Comparison of ENCODE assay signal across 14 mouse cellular contexts in the genomic region with DNA sequence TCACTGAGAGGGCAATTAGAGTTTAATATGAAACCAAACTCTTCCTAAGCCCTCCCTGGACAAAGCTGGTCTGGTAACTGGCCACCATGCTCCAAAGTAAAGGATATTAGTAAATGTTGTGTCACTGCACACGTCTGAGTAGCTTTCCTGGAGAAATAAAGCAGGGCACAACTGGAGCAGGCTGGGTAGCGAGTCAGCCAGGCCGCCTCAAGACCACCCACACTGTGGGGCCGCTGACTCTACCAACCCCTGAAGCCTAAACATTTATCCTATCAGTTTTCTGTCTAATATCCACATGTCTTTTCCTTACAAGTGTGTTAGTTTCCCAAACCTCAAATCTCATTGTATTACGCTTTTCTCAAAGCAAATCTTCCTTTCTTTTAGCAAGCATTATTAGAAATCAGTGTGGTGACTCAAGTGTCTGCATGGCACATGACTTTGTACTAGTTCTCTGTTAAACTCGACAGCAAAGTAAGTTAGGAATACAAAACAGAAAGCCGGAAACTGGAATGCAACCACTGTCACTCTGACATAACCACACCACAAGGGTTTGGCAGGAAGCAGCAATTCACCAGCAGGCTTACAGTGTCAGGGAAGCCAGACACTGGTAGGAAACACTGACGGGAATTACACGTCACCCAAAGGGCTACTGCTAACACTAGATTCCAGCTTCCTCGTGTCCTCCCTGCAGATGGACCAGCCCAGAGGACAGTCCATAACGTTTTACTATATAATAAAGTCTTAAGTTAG. TPM values are rescaled to one million over a fixed set of nuclear protein-coding genes. Genes with fewer than 3 reads are reported as not detected.
DNase-seq lines count a peak whose midpoint lies in the region; ATAC-seq lines count a peak whose summit lies in the region.
"Had no signal": no experiment of that assay in that cellular context is flagged by ENCODE, and none has a peak within 500 bp of the region (broad histone marks: within the 10 kb centered on the region; RNA-seq: fewer than 3 reads in every experiment).

No protein-coding gene starts in this region.

- 49% methylated on average over 11 of the region's 11 CpGs for WGBS in intestine, embryonic 16.5 days
- 85% methylated on average over 11 of the region's 11 CpGs for WGBS in forebrain, embryonic 10.5 days

- H3K9ac ChIP-seq in intestine, embryonic 16.5 days (ENCODE audit: low read depth, low read length): no peak overlapping the region
- H3K9ac ChIP-seq: forebrain, embryonic 12.5 days; heart, embryonic 15.5 days; neural tube, embryonic 12.5 days had no signal

- H3K36me3 ChIP-seq in intestine, embryonic 16.5 days (ENCODE audit: control insufficient read depth, insufficient read depth, low read length): peaks cover 7% of the 10 kb centered on the region; the same call in 1 of the 2 replicates
- peaks cover 47% of the 10 kb centered on the region for H3K36me3 ChIP-seq in forebrain, embryonic 10.5 days (replicated peaks)

- H3K4me1 ChIP-seq in intestine, embryonic 16.5 days (ENCODE audit: control insufficient read depth, insufficient read depth, low read length): peaks cover 8% of the 10 kb centered on the region; the same call in 1 of the 2 replicates
- no peaks in the 10 kb centered on the region for H3K4me1 ChIP-seq in forebrain, embryonic 10.5 days
- H3K4me1 ChIP-seq: forebrain, embryonic 12.5 days; heart, embryonic 15.5 days; neural tube, embryonic 12.5 days had no signal

- no peak overlapping the region for H3K4me3 ChIP-seq in intestine, embryonic 16.5 days (ENCODE audit: low read length)
- H3K4me3 ChIP-seq in forebrain, embryonic 10.5 days: no peak overlapping the region
- H3K4me3 ChIP-seq: forebrain, embryonic 12.5 days; heart, embryonic 15.5 days; neural tube, embryonic 12.5 days had no signal

- no peak overlapping the region for H3K4me2 ChIP-seq in intestine, embryonic 16.5 days (ENCODE audit: low read depth, low read length)
- H3K4me2 ChIP-seq: forebrain, embryonic 12.5 days; heart, embryonic 15.5 days; neural tube, embryonic 12.5 days had no signal

- ATAC-seq in common myeloid progenitor, adult 5-6 weeks (replicated peaks; ENCODE audit: low read depth, poor library complexity, severe bottlenecking): peak; percentile 72
- peak; percentile 55; the same call in 1 of the 2 replicates for ATAC-seq in intestine, embryonic 16.5 days
- ATAC-seq in activated CD4-positive, CD25-positive, alpha-beta regulatory T cell, adult 4 months: no peak

- peak overlapping the region; percentile 54; the same call in 1 of the 2 replicates for H3K27ac ChIP-seq in intestine, embryonic 16.5 days (ENCODE audit: low read length)
- no peak overlapping the region for H3K27ac ChIP-seq in forebrain, embryonic 10.5 days
- H3K27ac ChIP-seq: forebrain, embryonic 12.5 days; heart, embryonic 15.5 days; macrophage; neural tube, embryonic 12.5 days had no signal

- DNase-seq in adrenal gland, postnatal 36 days: peak; percentile 7 to 16
- no peak for DNase-seq in adrenal gland, postnatal 25 days
- peak; percentile 49 to 51 for DNase-seq in lung, postnatal 4 days
- DNase-seq in forebrain, embryonic 10.5 days (ENCODE audit: extremely low spot score, low spot score): no peak
- no peak for DNase-seq in spleen, postnatal 14 days (ENCODE audit: low spot score in 2 of 2)
- DNase-seq: cerebellum, adult 2 months; layer of hippocampus, postnatal 36 days had no signal

- no peaks in the 10 kb centered on the region for H3K9me3 ChIP-seq in intestine, embryonic 16.5 days (ENCODE audit: control insufficient read depth, low read length)
- no peaks in the 10 kb centered on the region for H3K9me3 ChIP-seq in forebrain, embryonic 10.5 days
- H3K9me3 ChIP-seq: forebrain, embryonic 12.5 days; heart, embryonic 15.5 days; neural tube, embryonic 12.5 days had no signal

- H3K27me3 ChIP-seq in intestine, embryonic 16.5 days (replicated peaks; ENCODE audit: control insufficient read depth, insufficient read depth, low read length): no peaks in the 10 kb centered on the region
- no peaks in the 10 kb centered on the region for H3K27me3 ChIP-seq in forebrain, embryonic 10.5 days (ENCODE audit: poor library complexity, severe bottlenecking)
- H3K27me3 ChIP-seq: forebrain, embryonic 12.5 days; heart, embryonic 15.5 days; neural tube, embryonic 12.5 days had no signal

RNA-seq across cellular contexts. Expression of gene Hibadh, which starts 18.3 kb away (rescaled TPM):
- 100 to 1,000 TPM; 159 to 203 TPM for total RNA-seq in adrenal gland, postnatal 36 days (2021)
- 166 and 179 TPM in 2 replicates for total RNA-seq in adrenal gland, postnatal 25 days (2021)
- total RNA-seq in common myeloid progenitor, adult 5-6 weeks (2017): 57.6 and 70.8 TPM in 2 replicates
- polyA plus RNA-seq in intestine, embryonic 16.5 days (2015; fragmentation: Nextera tagmentation; extraction: Ambion mirVana): 148 and 151 TPM in 2 replicates
- polyA plus RNA-seq in activated CD4-positive, CD25-positive, alpha-beta regulatory T cell, adult 4 months (2017; shearing (Covaris generic)): 10 to 100 TPM; 34.0 to 48.4 TPM
- 70.6 and 75.5 TPM in 2 replicates for polyA plus RNA-seq in forebrain, embryonic 10.5 days (2016; fragmentation: Nextera tagmentation; extraction: Ambion mirVana)

Comparison
In these comparisons a context has a peak if more than half of its experiments do, and no peak if none do; other contexts are left out.
1. DNase-seq: peak in adrenal gland, postnatal 36 days (2 of 2) and lung, postnatal 4 days (2 of 2); none in adrenal gland, postnatal 25 days (single experiment), forebrain, embryonic 10.5 days (single experiment) and spleen, postnatal 14 days (0 of 2).